Mouse (Mus musculus) CH12.LX (cell line): ENCODE measurements around the gene Cpeb3. TPM values are rescaled to one million over a fixed set of nuclear protein-coding genes. Genes with fewer than 3 reads are reported as not detected.

Source experiments
- DNase-seq: peaks from one replicate; pipeline ENCODE4 v3.0.0-alpha.2; 2013; ENCODE audit errors: extremely low read depth
- H3K27ac ChIP-seq: 2 replicates; pipeline ENCODE4 v1.5.1; 2012; ENCODE audit warnings: low read depth, mild to moderate bottlenecking, control low read depth, moderate library complexity; ENCODE audit not compliant: insufficient read depth
- H3K27me3 ChIP-seq: replicated peaks from 2 replicates; pipeline ENCODE3; 2012; ENCODE audit warnings: inconsistent platforms
- H3K36me3 ChIP-seq, 2 experiments: replicated peaks in 1 of 2; 2 replicates each; pipeline versions ENCODE3 to v1.6.1; 2012; ENCODE audit warnings: inconsistent platforms in 1 of 2, low read length in 1 of 2, mild to moderate bottlenecking in 1 of 2, mixed read lengths in 1 of 2, moderate library complexity in 1 of 2; ENCODE audit not compliant: control insufficient read depth in 1 of 2, insufficient read depth in 1 of 2
- H3K4me1 ChIP-seq, 2 experiments: 2 replicates each; pipeline ENCODE4 v1.6.1; 2012; ENCODE audit warnings: inconsistent platforms in 1 of 2, moderate library complexity in 1 of 2; ENCODE audit not compliant: insufficient read depth in 2 of 2, control insufficient read depth in 1 of 2
- H3K4me2 ChIP-seq: 2 replicates; pipeline ENCODE4 v1.6.1; 2012; ENCODE audit warnings: low read depth, mild to moderate bottlenecking, control low read depth; ENCODE audit not compliant: poor library complexity, insufficient read depth, severe bottlenecking
- H3K4me3 ChIP-seq, 3 experiments: fragments of 150-350 bp in 1 of 3; sonication (generic) in 1 of 3; replicated peaks in 1 of 3; 2 replicates each; pipeline versions ENCODE3 to v1.5.1; 2011 to 2012; ENCODE audit warnings: low read depth in 2 of 3, low read length in 2 of 3, mild to moderate bottlenecking in 2 of 3, moderate library complexity in 2 of 3, control low read depth in 1 of 3, improper control_type of control experiment in 1 of 3, inconsistent platforms in 1 of 3, mixed read lengths in 1 of 3; ENCODE audit not compliant: poor library complexity in 1 of 3
- H3K79me2 ChIP-seq: replicated peaks from 2 replicates; pipeline ENCODE4 v1.6.1; 2012; ENCODE audit warnings: mild to moderate bottlenecking, moderate library complexity; ENCODE audit not compliant: control insufficient read depth, poor library complexity, insufficient read depth, severe bottlenecking; ENCODE audit errors: extremely low read depth
- H3K9ac ChIP-seq: 2 replicates; pipeline ENCODE4 v1.6.1; 2012; ENCODE audit warnings: low read depth, mild to moderate bottlenecking, control low read depth, moderate library complexity; ENCODE audit not compliant: insufficient read depth
- H3K9me3 ChIP-seq: replicated peaks from 2 replicates; pipeline ENCODE3; 2012; ENCODE audit warnings: low read length, inconsistent platforms, mixed read lengths
- BHLHE40 ChIP-seq: IDR thresholded peaks from 2 replicates; pipeline ENCODE4 v1.6.1; 2011; ENCODE audit warnings: mild to moderate bottlenecking, low read depth, low read length, improper control_type of control experiment
- CHD2 ChIP-seq: IDR thresholded peaks from 2 replicates; pipeline ENCODE4 v1.6.1; 2011; ENCODE audit warnings: low read length, improper control_type of control experiment
- ELF1 ChIP-seq: IDR thresholded peaks from 2 replicates; pipeline ENCODE4 v1.6.1; 2014; ENCODE audit warnings: low read depth, mild to moderate bottlenecking, inconsistent platforms, low read length, improper control_type of control experiment
- EP300 ChIP-seq: IDR thresholded peaks from 2 replicates; pipeline ENCODE4 v1.6.1; 2011; ENCODE audit warnings: low read length, improper control_type of control experiment
- ETS1 ChIP-seq: conservative IDR thresholded peaks from 2 replicates; pipeline ENCODE4 v1.6.1; 2012; ENCODE audit warnings: low read depth, mild to moderate bottlenecking, inconsistent platforms, low read length, improper control_type of control experiment, moderate library complexity
- HCFC1 ChIP-seq: IDR thresholded peaks from 2 replicates; pipeline ENCODE4 v1.6.1; 2012; ENCODE audit warnings: low read depth, mild to moderate bottlenecking, inconsistent platforms, low read length, improper control_type of control experiment
- JUN ChIP-seq: IDR thresholded peaks from 2 replicates; pipeline ENCODE4 v1.6.1; 2011; ENCODE audit warnings: low read depth, mild to moderate bottlenecking, low read length, improper control_type of control experiment, moderate library complexity; ENCODE audit not compliant: insufficient read depth
- KAT2A ChIP-seq: IDR thresholded peaks from 2 replicates; pipeline ENCODE4 v1.6.1; 2012; ENCODE audit warnings: low read length, improper control_type of control experiment, inconsistent platforms; ENCODE audit not compliant: insufficient replicate concordance
- MAFK ChIP-seq: IDR thresholded peaks from 2 replicates; pipeline ENCODE4 v1.6.1; 2011; ENCODE audit warnings: low read length, improper control_type of control experiment; ENCODE audit not compliant: insufficient replicate concordance
- MAX ChIP-seq: IDR thresholded peaks from 2 replicates; pipeline ENCODE4 v1.6.1; 2011; ENCODE audit warnings: low read length, improper control_type of control experiment
- MYC ChIP-seq: IDR thresholded peaks from 2 replicates; pipeline ENCODE4 v1.6.1; 2011; ENCODE audit warnings: low read depth, mild to moderate bottlenecking, improper control_type of control experiment, low read length
- NRF1 ChIP-seq: IDR thresholded peaks from 2 replicates; pipeline ENCODE4 v1.6.1; 2014; ENCODE audit warnings: low read depth, mild to moderate bottlenecking, inconsistent platforms, low read length, improper control_type of control experiment, moderate library complexity
- POLR2A ChIP-seq: IDR thresholded peaks from 2 replicates; pipeline ENCODE4 v1.6.1; 2011; ENCODE audit warnings: low read depth, mild to moderate bottlenecking, improper control_type of control experiment, low read length
- POLR2AphosphoS2 ChIP-seq: IDR thresholded peaks from 2 replicates; pipeline ENCODE4 v1.6.1; 2011; ENCODE audit warnings: low read depth, low read length, improper control_type of control experiment
- RAD21 ChIP-seq: IDR thresholded peaks from 2 replicates; pipeline ENCODE4 v1.6.1; 2011; ENCODE audit warnings: low read depth, mild to moderate bottlenecking, low read length, improper control_type of control experiment, moderate library complexity
- RCOR1 ChIP-seq: conservative IDR thresholded peaks from 2 replicates; pipeline ENCODE4 v1.6.1; 2012; ENCODE audit warnings: low read depth, mild to moderate bottlenecking, inconsistent platforms, low read length, improper control_type of control experiment
- SMC3 ChIP-seq: IDR thresholded peaks from 2 replicates; pipeline ENCODE4 v1.6.1; 2011; ENCODE audit warnings: low read depth, low read length, improper control_type of control experiment
- TCF12 ChIP-seq: IDR thresholded peaks from 2 replicates; pipeline ENCODE4 v1.6.1; 2014; ENCODE audit warnings: low read depth, mild to moderate bottlenecking, inconsistent platforms, low read length, improper control_type of control experiment
- USF1 ChIP-seq: IDR thresholded peaks from 2 replicates; pipeline ENCODE4 v1.6.1; 2014; ENCODE audit warnings: low read depth, mild to moderate bottlenecking, inconsistent platforms, low read length, improper control_type of control experiment
- ZC3H11A ChIP-seq: IDR thresholded peaks from 2 replicates; pipeline ENCODE4 v1.6.1; 2012; ENCODE audit warnings: low read depth, mild to moderate bottlenecking, inconsistent platforms, low read length, improper control_type of control experiment
- ZKSCAN1 ChIP-seq: IDR thresholded peaks from 2 replicates; pipeline ENCODE4 v1.6.1; 2012; ENCODE audit warnings: low read depth, inconsistent platforms, low read length, improper control_type of control experiment, borderline replicate concordance
- ZMIZ1 ChIP-seq: IDR thresholded peaks from 2 replicates; pipeline ENCODE4 v1.6.1; 2012; ENCODE audit warnings: low read depth, mild to moderate bottlenecking, inconsistent platforms, low read length, improper control_type of control experiment
- dilution Hi-C: fragments of 300-500 bp; cut with MboI; formaldehyde crosslinking; loops from 2 replicates; pipeline ENCODE4 v1.14.3; 2020; ENCODE audit warnings: low sequenced_read_pairs; ENCODE audit not compliant: extremely low pct_unique_long_range_greater_than_20kb, extremely low pct_ligation_motif_present
- in situ Hi-C: fragments of 300-500 bp; cut with MboI; formaldehyde crosslinking; loops from 3 replicates; pipeline ENCODE4 v1.14.3; 2019; ENCODE audit warnings: low sequenced_read_pairs, low pct_ligation_motif_present, low pct_unique_long_range_greater_than_20kb, mixed read lengths
- polyA plus RNA-seq: library from polyadenylated mRNA; unstranded; fragments of >175 nt; gene quantifications from 2 replicates; pipeline ENCODE4 v1.2.1, GENCODE M21; 2012; ENCODE audit warnings: low read depth; ENCODE audit not compliant: insufficient read length
- total RNA-seq, 2 experiments: library from RNA; depleted of rRNA; stranded (reverse); fragments of 300-350 nt in 1 of 2; fragments of >200 nt in 1 of 2; gene quantifications; 2 replicates each; pipeline ENCODE4 v1.2.3; 2012 to 2014

Cpeb3 gene
- total and polyA plus RNA-seq, 3 experiments = 1.5 to 3.1 (median 1.5) TPM

GRCm38 (mm10) chr19:37074726-37075125, 133.7 kb downstream of the Cpeb3 start:
- no peaks in the 10 kb centered on the region for H3K79me2 ChIP-seq
- no peaks in the 10 kb centered on the region for H3K9me3 ChIP-seq
- peaks cover 3 to 26% of the 10 kb centered on the region in 2 experiments for H3K4me1 ChIP-seq
- dilution Hi-C loops (no loop called here), in situ Hi-C loops (no loop called here)
- TF ChIP-seq MYC = no peak
- no peak for TF ChIP-seq RAD21
- no peak for TF ChIP-seq JUN
- no peak for TF ChIP-seq MAX
- TF ChIP-seq CHD2 = no peak
- no peak for TF ChIP-seq RCOR1
- TF ChIP-seq ZC3H11A = no peak
- TF ChIP-seq MAFK = no peak
- TF ChIP-seq POLR2A = no peak
- no peaks in the 10 kb centered on the region for H3K27me3 ChIP-seq
- no peak overlapping the region for H3K9ac ChIP-seq
- peaks cover 3% of the 10 kb centered on the region in 2 experiments for H3K36me3 ChIP-seq
- DNase-seq = no peak
- H3K4me2 ChIP-seq = no peak overlapping the region
- H3K27ac ChIP-seq = no peak overlapping the region
- H3K4me3 ChIP-seq = no peak overlapping the region

- in situ Hi-C loops = no loop called here
- no peaks in the 10 kb centered on the region for H3K27me3 ChIP-seq
- DNase-seq = no peak
- peaks cover 3% of the 10 kb centered on the region in 2 experiments for H3K36me3 ChIP-seq
- H3K4me1 ChIP-seq = peaks cover 5 to 30% of the 10 kb centered on the region in 2 experiments
- no peak overlapping the region for H3K4me2 ChIP-seq
- H3K4me3 ChIP-seq = no peak overlapping the region
- no peak overlapping the region for H3K27ac ChIP-seq
- TF ChIP-seq ZC3H11A = no peak
- TF ChIP-seq MAX = no peak
- no peak for TF ChIP-seq TCF12
- TF ChIP-seq HCFC1 = no peak
- no peak for TF ChIP-seq ETS1
- TF ChIP-seq USF1 = no peak
- TF ChIP-seq ELF1 = no peak
- TF ChIP-seq RCOR1 = no peak
- no peak for TF ChIP-seq SMC3
- TF ChIP-seq NRF1 = no peak
- no peak for TF ChIP-seq POLR2AphosphoS2
- no peak for TF ChIP-seq MAFK
- TF ChIP-seq RAD21 = no peak
- TF ChIP-seq EP300 = no peak
- no peak for TF ChIP-seq BHLHE40
- no peak for TF ChIP-seq ZKSCAN1
- no peak for TF ChIP-seq CHD2
- TF ChIP-seq JUN = no peak
- TF ChIP-seq ZMIZ1 = no peak
- no peak for TF ChIP-seq KAT2A
- TF ChIP-seq, all 38 proteins: peak for 0
- dilution Hi-C loops = no loop called here
- Histone ChIP-seq H3K9ac (no peak overlapping the region), H3K79me2 (no peaks in the 10 kb centered on the region), H3K9me3 (no peaks in the 10 kb centered on the region)
Measured at GRCm38 (mm10) chr19:37074276-37074675, 134.1 kb downstream of the Cpeb3 start.
